Mouse (Mus musculus) neural tube, embryonic 10.5 days (tissue): Measurements from ENCODE around the gene Smg6.
A peak's percentile ranks its signal among the peaks of the same experiment; 100 is the strongest.

ENCODE experiments used
- DNase-seq: peaks from one replicate; pipeline ENCODE4 v3.0.0-alpha.2; 2017; ENCODE audit warnings: low spot score; ENCODE audit errors: extremely low spot score

Smg6 gene

DNA sequence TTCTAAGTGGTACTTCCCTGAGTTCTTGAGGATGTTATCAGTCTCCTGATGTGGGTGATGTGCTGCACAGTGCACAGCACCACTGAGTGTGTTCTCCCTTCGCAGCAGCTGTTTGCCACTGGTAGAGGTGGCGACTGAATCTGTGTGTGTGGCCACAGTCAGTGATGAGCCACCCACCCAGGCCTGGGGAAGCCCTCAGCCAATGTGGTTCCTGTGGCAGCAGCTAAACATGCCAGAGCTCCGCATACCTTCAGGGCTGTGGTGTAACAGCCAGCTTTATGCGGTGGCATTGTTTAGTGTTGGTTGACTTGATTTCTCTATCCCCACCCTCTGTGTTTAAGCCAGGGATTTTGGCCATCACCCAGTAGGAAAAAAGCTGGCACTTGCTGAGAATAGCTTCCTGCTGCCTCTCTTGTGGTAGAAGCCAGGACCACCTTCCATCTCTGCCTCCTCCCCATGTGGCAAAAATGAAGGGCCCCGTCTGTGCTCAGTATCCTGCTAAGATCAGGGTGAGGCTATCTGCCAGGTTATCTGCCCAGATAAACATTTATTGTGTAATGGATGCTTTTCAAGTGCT lies 177.2 kb downstream of the Smg6 start:
- DNase-seq: no peak

DNA sequence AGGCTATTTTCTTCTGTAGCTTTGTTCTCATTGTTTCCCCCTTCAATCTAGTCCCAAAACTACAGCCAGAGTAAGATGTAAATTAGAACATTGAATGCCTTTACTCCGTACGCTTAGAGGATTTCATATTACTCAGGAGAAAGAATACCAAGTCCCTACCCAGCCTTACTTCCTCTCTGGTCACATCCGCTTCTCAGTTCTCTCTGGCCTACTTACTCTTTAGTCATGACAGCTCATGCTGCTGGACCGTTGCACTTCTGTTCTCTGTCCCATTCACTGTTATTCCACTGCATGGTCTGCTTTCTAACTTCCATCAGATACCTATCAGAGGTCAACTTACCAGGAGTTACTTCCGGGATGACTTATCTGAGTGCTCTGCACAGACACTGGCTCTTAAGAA lies 181.0 kb downstream of the Smg6 start:
- DNase-seq: no peak

- no peak for DNase-seq
Observed at GRCm38 (mm10) chr11:75108909-75109308, 183.3 kb downstream of the Smg6 start.

DNA sequence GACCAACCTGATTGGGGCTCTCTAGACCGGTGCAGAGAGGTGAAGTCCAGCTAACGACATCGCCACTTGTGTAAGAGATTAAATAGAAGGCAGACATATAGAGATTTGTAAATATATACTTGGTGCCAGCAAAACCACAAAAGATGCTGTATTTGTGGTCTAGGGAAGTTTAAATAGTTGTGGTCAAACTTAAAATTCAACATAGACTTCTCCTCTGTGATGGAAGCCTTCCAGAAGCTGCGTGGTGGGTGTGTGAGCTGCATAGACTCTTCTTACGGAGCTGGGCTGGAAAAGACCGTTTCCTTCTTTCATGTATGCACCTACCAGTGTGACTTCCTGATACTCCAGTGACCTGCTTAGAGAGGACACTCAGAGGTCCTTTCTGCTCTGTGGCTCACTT lies 190.8 kb downstream of the Smg6 start:
- no peak for DNase-seq

DNA sequence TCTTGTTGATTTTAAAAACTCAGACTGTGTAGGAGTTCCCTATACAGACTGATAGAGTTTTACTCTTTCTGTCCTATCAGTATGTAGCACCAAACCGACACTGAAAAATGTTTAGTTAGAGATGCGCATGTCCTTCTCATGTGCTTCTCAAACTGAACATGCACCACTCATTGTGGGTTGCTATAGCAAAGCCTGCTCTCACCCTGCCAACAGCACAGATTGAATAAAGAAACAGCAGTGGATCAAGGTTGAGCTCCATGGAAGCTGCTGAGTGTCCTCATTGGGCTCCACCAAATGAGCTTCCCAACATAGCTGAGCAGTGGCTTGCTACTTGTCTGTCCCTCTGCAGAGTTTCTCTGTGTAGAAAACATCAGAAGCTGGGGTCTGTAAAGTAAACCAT lies 192.5 kb downstream of the Smg6 start:
- no peak for DNase-seq

GRCm38 (mm10) chr11:75119298-75119697 lies 193.7 kb downstream of the Smg6 start:
- DNase-seq: no peak

GRCm38 (mm10) chr11:75119841-75120240 lies 194.2 kb downstream of the Smg6 start:
- no peak for DNase-seq

DNA sequence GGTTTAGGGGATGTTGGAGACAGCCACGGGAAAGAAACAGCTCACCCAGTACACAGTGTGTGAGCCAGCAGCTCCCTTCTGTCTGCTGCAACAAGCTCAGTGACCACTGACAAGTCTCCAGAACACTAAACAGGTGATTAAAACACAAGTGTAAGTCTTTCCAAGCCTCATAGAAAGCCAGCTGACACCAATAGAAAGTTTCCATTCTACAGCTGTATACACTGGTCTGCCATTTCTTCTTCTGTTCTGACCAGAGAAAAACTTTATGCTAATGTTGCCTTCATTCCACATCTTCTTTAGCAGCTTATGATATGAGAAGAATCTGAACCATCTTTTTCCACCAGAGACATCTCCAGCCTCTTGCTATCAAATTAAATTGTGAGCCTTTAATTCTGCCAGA lies 195.7 kb downstream of the Smg6 start:
- DNase-seq: no peak

- no peak for DNase-seq
Observed at GRCm38 (mm10) chr11:75124406-75124805, 198.8 kb downstream of the Smg6 start.

- DNase-seq: no peak
Observed at GRCm38 (mm10) chr11:75126384-75126783, 200.8 kb downstream of the Smg6 start.

GRCm38 (mm10) chr11:75129481-75129880 lies 203.9 kb downstream of the Smg6 start:
- DNase-seq: no peak

DNA sequence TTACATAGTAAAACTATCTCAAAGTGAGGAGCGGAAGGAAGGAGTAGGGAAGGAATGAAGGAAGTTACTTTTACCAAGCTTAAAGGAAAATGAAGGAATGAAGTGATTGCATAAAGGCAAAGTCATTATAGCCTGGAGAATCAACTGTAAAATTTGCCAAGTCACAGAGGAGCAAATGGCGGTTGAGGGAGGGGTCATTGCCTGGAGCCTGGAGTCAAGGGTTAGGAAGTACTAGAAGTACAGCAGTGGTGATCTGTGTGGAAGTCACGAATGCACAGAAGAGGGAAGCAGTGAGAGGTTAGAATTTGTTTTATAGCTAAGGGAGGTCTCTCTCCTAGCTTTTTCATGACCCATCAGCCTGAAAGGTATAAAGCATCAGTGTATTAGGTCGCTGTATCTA lies 205.7 kb downstream of the Smg6 start:
- no peak for DNase-seq

- no peak for DNase-seq
Observed at GRCm38 (mm10) chr11:75132278-75132677, 206.7 kb downstream of the Smg6 start.

DNA sequence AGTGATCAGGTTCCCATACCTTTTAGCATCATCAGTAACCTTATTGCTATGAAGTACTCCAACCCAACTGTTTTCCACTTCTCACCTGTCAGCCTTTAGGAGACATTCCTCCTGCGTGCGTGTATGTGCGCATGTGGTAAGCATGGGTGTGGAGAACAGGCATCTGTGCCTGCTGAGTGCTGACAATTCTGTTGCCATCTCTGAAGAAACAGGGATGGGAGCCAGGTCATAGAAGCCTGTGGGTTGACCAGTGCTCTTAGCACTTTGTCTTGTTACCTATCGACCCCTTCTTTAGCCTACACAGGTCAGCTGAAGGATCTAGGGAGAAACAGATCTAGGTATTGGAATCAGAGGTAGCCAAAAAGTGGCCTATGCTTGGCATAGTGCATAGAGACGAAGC lies 207.8 kb downstream of the Smg6 start:
- no peak for DNase-seq

- DNase-seq: no peak
Observed at GRCm38 (mm10) chr11:75133951-75134350, 208.3 kb downstream of the Smg6 start.

GRCm38 (mm10) chr11:75134485-75135068 lies 209.0 kb downstream of the Smg6 start:
- DNase-seq: no peak

- no peak for DNase-seq
Observed at GRCm38 (mm10) chr11:75135358-75135757, 209.7 kb downstream of the Smg6 start.

DNA sequence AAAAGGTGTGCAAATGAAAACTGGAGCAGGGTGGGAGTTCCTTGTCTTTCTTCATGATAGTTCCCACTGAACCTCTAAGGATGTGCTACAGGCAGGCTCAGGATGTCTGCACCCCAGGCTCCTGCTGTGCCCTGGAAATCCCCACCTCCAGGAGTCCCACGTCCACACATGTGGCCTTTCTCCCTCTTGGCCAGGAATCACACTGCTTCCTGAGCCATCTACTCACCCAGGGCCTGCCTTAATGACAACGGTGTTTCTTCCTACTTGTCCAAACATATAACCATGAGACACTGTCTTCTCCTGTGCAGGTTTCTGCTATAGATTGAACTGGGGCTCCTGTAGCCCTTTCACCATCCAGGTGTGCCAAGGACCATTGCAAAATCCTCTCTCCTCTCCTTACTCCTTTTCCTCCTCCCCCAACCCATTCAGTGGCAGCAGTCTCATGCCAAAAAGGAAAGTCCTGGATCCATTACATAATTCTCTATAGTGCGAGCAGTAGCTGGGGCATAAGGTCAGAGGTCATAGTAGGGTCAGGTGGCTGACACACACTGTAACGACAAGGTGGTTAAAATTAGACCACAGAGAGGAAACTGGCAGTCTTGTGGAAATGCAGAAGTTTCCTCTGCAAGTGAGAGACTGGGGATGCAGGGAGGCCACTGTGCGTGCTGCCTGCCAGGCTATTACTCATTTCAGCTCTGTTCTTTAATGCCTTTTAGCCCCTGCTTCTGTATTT lies 211.2 kb downstream of the Smg6 start:
- no peak for DNase-seq

DNA sequence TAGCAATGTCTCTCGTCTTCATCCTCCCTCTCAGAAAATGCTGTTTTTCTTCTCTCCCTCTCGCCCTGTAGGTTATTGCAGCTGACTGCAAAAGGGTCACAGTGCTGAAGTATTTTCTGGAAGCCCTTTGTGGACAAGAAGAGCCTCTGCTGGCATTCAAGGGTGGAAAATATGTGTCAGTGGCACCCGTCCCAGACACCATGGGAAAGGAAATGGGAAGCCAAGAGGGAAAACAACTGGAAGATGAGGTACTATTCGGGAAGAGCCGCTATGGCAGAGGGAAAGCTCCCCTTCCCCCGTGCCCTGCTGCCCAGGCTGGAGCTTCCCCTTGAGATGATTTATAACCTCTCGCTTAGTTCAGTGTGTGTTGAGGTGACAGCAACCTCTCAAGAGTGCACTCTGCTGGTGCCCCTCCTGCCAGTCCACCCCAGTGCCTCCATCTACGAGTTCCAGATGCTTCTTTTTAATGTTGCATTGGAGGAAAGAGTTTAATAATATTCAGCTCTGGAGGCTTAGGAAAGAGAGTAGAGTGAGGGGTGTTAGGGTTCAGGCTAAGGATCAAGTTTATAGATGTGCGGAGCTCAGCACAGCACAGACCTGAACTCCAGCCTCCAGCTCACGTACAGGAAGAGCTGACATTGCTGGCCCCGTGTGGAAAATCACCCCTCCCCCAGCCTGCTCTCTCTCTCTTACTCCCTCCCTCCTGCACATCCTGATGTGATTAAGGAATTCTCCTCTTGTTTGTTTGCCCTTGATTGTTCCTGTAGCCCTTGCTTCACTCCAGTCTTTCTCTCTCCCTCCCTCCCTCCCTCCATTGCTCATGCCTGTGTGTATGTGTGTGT lies 213.7 kb downstream of the Smg6 start:
- DNase-seq: peak; percentile 39

GRCm38 (mm10) chr11:75140431-75140830 lies 214.8 kb downstream of the Smg6 start:
- no peak for DNase-seq

GRCm38 (mm10) chr11:75141038-75141437 lies 215.4 kb downstream of the Smg6 start:
- no peak for DNase-seq

- no peak for DNase-seq
Observed at GRCm38 (mm10) chr11:75141913-75142312, 216.3 kb downstream of the Smg6 start.
